Mouse (Mus musculus): Measurements from ENCODE around the gene Mc3r.

Mc3r gene

GRCm38 (mm10) chr2:172299126-172299921, 51.0 kb downstream of the Mc3r start:
- DNase-seq (ENCODE audit: low spot score) = no peak

Measured in ovary, postnatal 36 days (tissue).